Mouse (Mus musculus): ENCODE data around the gene Pmm2.

GRCm38 (mm10) chr16:8699556-8699955 lies 62.1 kb downstream of the Pmm2 start:
- TF ChIP-seq CTCF (IDR thresholded peaks at IDR 0.05; ENCODE audit: low read depth, low read length) (no peak), POLR2A (IDR thresholded peaks at IDR 0.05; ENCODE audit: insufficient read depth, low read length) (no peak)
